Mouse (Mus musculus): Measurements from ENCODE around the gene Ncf4. TPM values are rescaled to one million over a fixed set of nuclear protein-coding genes. Genes with fewer than 3 reads are reported as not detected.

Ncf4 gene
- polyA plus RNA-seq, 1 experiment from 2014 or later: 6.9 TPM

DNA sequence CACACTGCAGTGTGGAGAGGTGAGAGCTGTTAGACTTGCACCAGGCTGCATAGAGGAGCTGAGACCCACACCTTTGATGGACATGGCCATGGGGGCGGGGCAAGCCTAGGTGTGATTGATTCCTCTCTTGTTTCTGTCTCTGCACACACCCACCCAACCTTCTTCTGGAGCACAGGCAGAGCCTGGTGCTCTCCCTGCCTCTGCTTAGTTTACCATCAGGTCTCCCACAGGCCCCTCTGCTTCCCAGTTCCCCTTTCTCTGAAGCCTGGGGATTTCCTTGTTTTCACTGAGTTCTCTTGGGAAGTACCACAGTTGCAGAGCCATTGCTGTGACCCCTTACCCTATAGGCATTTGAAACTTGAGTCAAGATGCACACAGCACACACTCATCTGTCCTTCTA, 54.0 kb downstream of the Ncf4 start:
- DNase-seq (ENCODE audit: low spot score) (no peak), ATAC-seq (ENCODE audit: low FRiP score) (no peak)
- H3K27me3 ChIP-seq (ENCODE audit: control insufficient read depth, insufficient read depth, low read length): no peaks in the 10 kb centered on the region
- H3K4me1 ChIP-seq (replicated peaks; ENCODE audit: control insufficient read depth, insufficient read depth, low read length): no peaks in the 10 kb centered on the region
- 87% methylated on average over 1 of the region's 1 CpGs for WGBS
- no peak overlapping the region for H3K4me2 ChIP-seq (replicated peaks; ENCODE audit: low read depth, low read length)
- no peaks in the 10 kb centered on the region for H3K36me3 ChIP-seq (ENCODE audit: control insufficient read depth, insufficient read depth, low read length)
- H3K27ac ChIP-seq (ENCODE audit: low read depth, low read length): no peak overlapping the region
- H3K9me3 ChIP-seq (ENCODE audit: control insufficient read depth, low read length): no peaks in the 10 kb centered on the region
- H3K4me3 ChIP-seq (ENCODE audit: low read depth, low read length): no peak overlapping the region
- H3K9ac ChIP-seq (ENCODE audit: low read depth, low read length): no peak overlapping the region

DNA sequence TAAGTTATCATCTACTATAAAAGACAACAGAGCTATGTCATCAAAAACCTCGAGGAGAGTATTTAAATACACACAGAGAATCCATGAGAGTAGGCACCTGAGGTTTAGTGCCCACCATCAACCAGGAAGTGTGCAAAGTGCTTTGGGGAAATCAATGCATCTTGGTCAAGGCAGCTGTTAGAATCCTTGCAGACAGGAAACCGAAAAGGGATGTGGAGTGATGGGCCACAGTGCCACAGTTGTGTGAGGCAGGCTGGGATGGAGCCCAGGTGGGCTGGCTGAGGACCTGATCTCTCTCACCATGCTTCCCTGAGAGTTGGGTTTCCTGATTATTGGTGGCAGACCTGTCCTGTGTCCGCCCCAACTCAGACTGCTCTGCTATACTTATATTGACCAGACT, 55.0 kb downstream of the Ncf4 start:
- Histone ChIP-seq H3K36me3 (ENCODE audit: control insufficient read depth, insufficient read depth, low read length) (no peaks in the 10 kb centered on the region), H3K9me3 (ENCODE audit: control insufficient read depth, low read length) (no peaks in the 10 kb centered on the region), H3K4me3 (ENCODE audit: low read depth, low read length) (no peak overlapping the region), H3K27ac (ENCODE audit: low read depth, low read length) (no peak overlapping the region), H3K27me3 (ENCODE audit: control insufficient read depth, insufficient read depth, low read length) (no peaks in the 10 kb centered on the region), H3K9ac (ENCODE audit: low read depth, low read length) (no peak overlapping the region), H3K4me2 (replicated peaks; ENCODE audit: low read depth, low read length) (no peak overlapping the region), H3K4me1 (replicated peaks; ENCODE audit: control insufficient read depth, insufficient read depth, low read length) (no peaks in the 10 kb centered on the region)
- ATAC-seq (ENCODE audit: low FRiP score): no peak
- 75% methylated on average over 3 of the region's 3 CpGs for WGBS
- no peak for DNase-seq (ENCODE audit: low spot score)

DNA sequence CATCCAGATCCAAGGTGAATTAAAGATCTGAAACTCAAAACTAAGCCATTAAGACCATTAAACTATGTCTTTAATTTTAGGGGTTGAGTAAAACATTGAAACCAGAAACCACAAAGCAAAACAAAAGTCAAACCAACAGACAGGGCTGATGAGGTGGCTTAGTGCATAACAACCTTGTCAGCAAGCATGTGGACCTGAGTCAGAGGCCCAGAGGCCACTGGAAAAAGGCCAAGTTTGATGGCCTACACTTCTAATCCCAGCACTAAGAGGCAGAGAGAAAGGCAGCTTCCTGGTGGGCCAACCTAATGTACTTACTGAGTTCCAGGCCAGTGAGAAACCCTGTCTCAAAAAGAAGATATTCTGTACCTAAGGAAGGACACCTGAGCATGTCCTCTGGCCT, 56.2 kb downstream of the Ncf4 start:
- Histone ChIP-seq H3K4me3 (ENCODE audit: low read depth, low read length) (no peak overlapping the region), H3K9me3 (ENCODE audit: control insufficient read depth, low read length) (no peaks in the 10 kb centered on the region), H3K4me1 (replicated peaks; ENCODE audit: control insufficient read depth, insufficient read depth, low read length) (no peaks in the 10 kb centered on the region), H3K9ac (ENCODE audit: low read depth, low read length) (no peak overlapping the region), H3K27me3 (ENCODE audit: control insufficient read depth, insufficient read depth, low read length) (no peaks in the 10 kb centered on the region), H3K4me2 (replicated peaks; ENCODE audit: low read depth, low read length) (no peak overlapping the region), H3K36me3 (ENCODE audit: control insufficient read depth, insufficient read depth, low read length) (no peaks in the 10 kb centered on the region), H3K27ac (ENCODE audit: low read depth, low read length) (no peak overlapping the region)
- ATAC-seq (ENCODE audit: low FRiP score): no peak
- no peak for DNase-seq (ENCODE audit: low spot score)

DNA sequence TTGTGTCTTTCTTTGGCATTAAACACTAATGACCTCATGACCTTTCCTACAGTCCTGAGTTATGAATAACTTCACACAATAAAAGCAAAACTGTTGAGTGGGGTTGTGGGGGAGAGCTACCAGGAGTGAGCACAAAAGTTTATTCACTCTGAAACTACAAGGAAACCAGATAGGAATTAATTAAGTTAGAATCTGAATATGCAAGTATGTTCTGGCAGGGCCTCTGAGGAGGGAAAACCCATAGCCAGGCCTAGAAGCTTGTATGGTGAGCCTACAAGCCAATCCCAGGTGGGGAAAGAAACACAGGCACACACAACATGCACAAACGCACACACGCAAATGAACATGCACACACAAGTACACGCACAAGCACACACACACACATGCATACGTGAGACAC, 58.1 kb downstream of the Ncf4 start:
- ATAC-seq (ENCODE audit: low FRiP score) (no peak), DNase-seq (ENCODE audit: low spot score) (no peak)
- Histone ChIP-seq H3K27me3 (ENCODE audit: control insufficient read depth, insufficient read depth, low read length) (no peaks in the 10 kb centered on the region), H3K4me1 (replicated peaks; ENCODE audit: control insufficient read depth, insufficient read depth, low read length) (no peaks in the 10 kb centered on the region), H3K9me3 (ENCODE audit: control insufficient read depth, low read length) (no peaks in the 10 kb centered on the region), H3K9ac (ENCODE audit: low read depth, low read length) (no peak overlapping the region), H3K36me3 (ENCODE audit: control insufficient read depth, insufficient read depth, low read length) (no peaks in the 10 kb centered on the region), H3K4me2 (replicated peaks; ENCODE audit: low read depth, low read length) (no peak overlapping the region), H3K27ac (ENCODE audit: low read depth, low read length) (no peak overlapping the region), H3K4me3 (ENCODE audit: low read depth, low read length) (no peak overlapping the region)
- WGBS: 97% methylated on average over 4 of the region's 4 CpGs

DNA sequence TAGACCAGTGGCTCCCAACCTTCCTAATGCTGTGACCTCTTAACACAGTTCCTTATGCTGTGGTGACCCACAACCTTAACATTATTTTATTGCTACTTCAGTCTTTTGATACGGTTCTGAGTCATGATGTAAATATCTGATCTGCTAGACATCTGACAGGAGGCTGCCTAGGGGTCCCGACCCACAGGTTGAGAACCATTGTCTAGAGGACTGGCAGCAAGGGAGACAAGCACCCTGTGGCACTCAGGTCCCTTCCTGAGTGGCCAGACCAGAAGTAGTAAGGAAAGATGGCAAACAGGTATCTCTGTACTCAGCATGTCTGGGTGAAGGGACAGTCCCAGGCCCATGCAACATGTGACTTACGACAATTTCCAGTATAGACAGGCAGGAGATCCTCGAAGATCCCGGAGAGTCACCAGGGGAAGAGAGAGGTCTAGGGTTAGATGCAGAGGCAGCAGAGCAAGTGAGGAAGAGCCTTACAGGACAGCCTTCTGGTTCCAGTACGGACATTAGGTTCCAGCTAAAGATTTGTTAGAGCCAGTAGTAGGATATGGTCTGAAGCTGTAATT, 59.1 kb downstream of the Ncf4 start:
- ATAC-seq (ENCODE audit: low FRiP score) (no peak), DNase-seq (ENCODE audit: low spot score) (no peak)
- H3K4me3 ChIP-seq (ENCODE audit: low read depth, low read length): no peak overlapping the region
- H3K9me3 ChIP-seq (ENCODE audit: control insufficient read depth, low read length): no peaks in the 10 kb centered on the region
- 90% methylated on average over 6 of the region's 6 CpGs for WGBS
- no peak overlapping the region for H3K4me2 ChIP-seq (replicated peaks; ENCODE audit: low read depth, low read length)
- no peaks in the 10 kb centered on the region for H3K27me3 ChIP-seq (ENCODE audit: control insufficient read depth, insufficient read depth, low read length)
- H3K27ac ChIP-seq (ENCODE audit: low read depth, low read length): no peak overlapping the region
- H3K4me1 ChIP-seq (replicated peaks; ENCODE audit: control insufficient read depth, insufficient read depth, low read length): no peaks in the 10 kb centered on the region
- no peak overlapping the region for H3K9ac ChIP-seq (ENCODE audit: low read depth, low read length)
- no peaks in the 10 kb centered on the region for H3K36me3 ChIP-seq (ENCODE audit: control insufficient read depth, insufficient read depth, low read length)

DNA sequence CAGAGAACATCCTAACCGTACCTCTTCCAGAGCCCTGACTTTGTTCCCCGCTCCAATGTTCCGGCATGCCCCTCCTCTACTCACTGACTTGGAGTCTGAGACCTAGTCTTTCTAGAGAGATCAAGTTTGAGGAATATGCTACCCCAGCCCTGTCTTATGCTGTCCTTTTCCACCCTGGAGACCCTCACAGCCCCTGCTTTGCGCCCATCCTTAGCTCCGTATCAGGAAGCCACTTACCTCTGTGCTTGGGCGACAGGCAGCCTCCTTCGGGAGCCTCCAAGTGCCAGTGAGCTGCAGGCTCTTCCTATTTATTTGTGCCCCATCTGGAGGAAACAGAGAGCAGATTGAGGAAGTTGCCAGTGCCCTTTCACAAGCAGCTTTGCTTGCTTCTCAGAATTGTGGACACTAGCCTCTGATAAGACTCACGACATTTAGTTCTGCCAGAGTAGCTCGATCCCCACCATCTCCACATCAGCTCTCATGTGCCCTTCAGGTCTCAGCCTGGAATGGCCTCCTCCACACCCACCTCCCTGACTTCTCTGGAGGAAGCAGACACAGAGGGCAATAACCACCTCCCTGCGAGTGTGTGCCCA, 60.8 kb downstream of the Ncf4 start, which contains the start of gene Csf2rb2:
Gene Csf2rb2, minus strand, starts transcription at position 381 of the 593 bp plus-strand sequence.
- 86% methylated on average over 10 of the region's 10 CpGs for WGBS
- H3K36me3 ChIP-seq (ENCODE audit: control insufficient read depth, insufficient read depth, low read length): no peaks in the 10 kb centered on the region
- DNase-seq (ENCODE audit: low spot score): no peak

DNA sequence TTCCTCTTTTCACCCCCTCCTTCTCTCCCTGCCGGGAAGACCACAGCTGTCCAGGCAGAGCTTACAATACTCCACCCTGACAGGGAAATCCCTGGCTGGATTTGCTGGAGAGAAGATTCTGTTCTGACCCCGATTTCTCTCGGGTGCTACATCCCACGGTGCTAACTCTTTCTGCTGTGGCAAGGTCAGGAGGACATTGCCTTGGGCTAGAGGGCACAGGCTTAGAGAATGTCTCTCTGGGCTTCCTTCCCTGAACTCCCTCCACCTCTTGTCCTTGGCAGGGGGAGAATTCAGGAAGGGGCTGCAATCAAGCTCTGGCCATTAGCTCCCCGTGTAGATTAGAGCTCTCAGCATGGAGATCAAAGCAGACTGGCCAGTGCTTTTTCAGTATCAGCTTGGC, 65.3 kb downstream of the Ncf4 start:
- no peaks in the 10 kb centered on the region for H3K27me3 ChIP-seq (ENCODE audit: control insufficient read depth, insufficient read depth, low read length)

More for the DNA sequence above, 60.8 kb downstream of the Ncf4 start, which contains the start of gene Csf2rb2:
- no peak within 1 kb of the TSS for H3K4me3 ChIP-seq (ENCODE audit: low read depth, low read length)
- H3K4me1 ChIP-seq (replicated peaks; ENCODE audit: control insufficient read depth, insufficient read depth, low read length): no peaks in the 10 kb centered on the region
- no peak for ATAC-seq (ENCODE audit: low FRiP score)
- H3K9me3 ChIP-seq (ENCODE audit: control insufficient read depth, low read length): no peaks in the 10 kb centered on the region
- H3K9ac ChIP-seq (ENCODE audit: low read depth, low read length): no peak within 1 kb of the TSS
- H3K4me2 ChIP-seq (replicated peaks; ENCODE audit: low read depth, low read length): no peak within 1 kb of the TSS
- no peak within 1 kb of the TSS for H3K27ac ChIP-seq (ENCODE audit: low read depth, low read length)
- no peaks in the 10 kb centered on the region for H3K27me3 ChIP-seq (ENCODE audit: control insufficient read depth, insufficient read depth, low read length)

DNA sequence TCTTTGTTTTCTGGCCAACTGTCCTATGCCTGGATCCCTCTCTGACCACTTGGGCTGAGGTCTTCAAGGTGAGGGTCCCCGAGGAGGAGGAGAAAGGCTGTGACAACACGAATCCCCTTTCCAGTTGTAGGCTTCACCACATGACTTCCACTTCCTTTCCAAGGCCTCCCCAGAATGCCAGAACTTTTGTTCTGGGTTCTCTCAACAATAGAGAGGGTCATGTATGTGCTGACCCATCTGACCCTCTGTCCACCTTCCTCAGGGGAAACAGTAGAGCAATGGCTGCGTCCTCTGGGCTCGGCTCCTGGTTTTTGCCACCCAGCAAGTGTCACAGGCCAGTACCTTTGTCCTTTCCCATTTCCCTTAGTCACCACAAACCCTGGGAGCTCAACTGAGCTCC, 66.4 kb downstream of the Ncf4 start:
- Histone ChIP-seq H3K4me2 (replicated peaks; ENCODE audit: low read depth, low read length) (no peak overlapping the region), H3K36me3 (ENCODE audit: control insufficient read depth, insufficient read depth, low read length) (no peaks in the 10 kb centered on the region), H3K4me3 (ENCODE audit: low read depth, low read length) (no peak overlapping the region), H3K27ac (ENCODE audit: low read depth, low read length) (no peak overlapping the region), H3K4me1 (replicated peaks; ENCODE audit: control insufficient read depth, insufficient read depth, low read length) (no peaks in the 10 kb centered on the region), H3K9me3 (ENCODE audit: control insufficient read depth, low read length) (no peaks in the 10 kb centered on the region), H3K27me3 (ENCODE audit: control insufficient read depth, insufficient read depth, low read length) (no peaks in the 10 kb centered on the region), H3K9ac (ENCODE audit: low read depth, low read length) (no peak overlapping the region)
- ATAC-seq (ENCODE audit: low FRiP score): no peak
- no peak for DNase-seq (ENCODE audit: low spot score)
- WGBS: 79% methylated on average over 4 of the region's 4 CpGs

More for the DNA sequence above, 65.3 kb downstream of the Ncf4 start:
- DNase-seq (ENCODE audit: low spot score) (no peak), ATAC-seq (ENCODE audit: low FRiP score) (no peak)
- Histone ChIP-seq H3K9me3 (ENCODE audit: control insufficient read depth, low read length) (no peaks in the 10 kb centered on the region), H3K36me3 (ENCODE audit: control insufficient read depth, insufficient read depth, low read length) (no peaks in the 10 kb centered on the region), H3K9ac (ENCODE audit: low read depth, low read length) (no peak overlapping the region), H3K4me2 (replicated peaks; ENCODE audit: low read depth, low read length) (no peak overlapping the region), H3K27ac (ENCODE audit: low read depth, low read length) (no peak overlapping the region), H3K4me3 (ENCODE audit: low read depth, low read length) (no peak overlapping the region), H3K4me1 (replicated peaks; ENCODE audit: control insufficient read depth, insufficient read depth, low read length) (no peaks in the 10 kb centered on the region)
- WGBS: 63% methylated on average over 5 of the region's 5 CpGs
